Mouse (Mus musculus) kidney, adult 8-10 months (tissue): ENCODE data around the gene Surf2.
A peak's percentile ranks its signal among the peaks of the same experiment; 100 is the strongest.

Experiments used
- DNase-seq, 2 experiments: peaks; one replicate each; pipeline ENCODE4 v3.0.0; 2022

The Surf2 gene

GRCm38 (mm10) chr2:26914148-26914941, 1.8 kb upstream of the Surf2 start:
- DNase-seq, result no peak

- no peak for DNase-seq
These were observed 571 bp downstream of the Surf2 start for GRCm38 (mm10) chr2:26916738-26917137.

- DNase-seq, result no peak
These were observed 3.5 kb downstream of the Surf2 start for GRCm38 (mm10) chr2:26919684-26920083.

- DNase-seq, result peak; percentile 71 to 81
These were observed 4.2 kb downstream of the Surf2 start for GRCm38 (mm10) chr2:26920190-26920855.

GRCm38 (mm10) chr2:26921784-26922183, 5.6 kb downstream of the Surf2 start:
- peak; percentile 45 to 48 for DNase-seq

GRCm38 (mm10) chr2:26927745-26928476, 11.7 kb downstream of the Surf2 start:
- DNase-seq, result peak in 1 of 2 experiments; percentile 44

- DNase-seq, result peak; percentile 72 to 74
These were observed 14.2 kb downstream of the Surf2 start for GRCm38 (mm10) chr2:26930390-26930789.

- DNase-seq, result peak in 1 of 2 experiments; percentile 62
These were observed 16.5 kb downstream of the Surf2 start for GRCm38 (mm10) chr2:26932473-26933303.

- DNase-seq, result peak; percentile 96 to 98
These were observed 17.3 kb downstream of the Surf2 start, which contains the start of the genes Surf4 and Stkld1 for GRCm38 (mm10) chr2:26933304-26934055. Gene Surf4 (minus strand): TSS chr2:26933928. Gene Stkld1 (plus strand): TSS chr2:26934047.

- no peak for DNase-seq
These were observed 19.1 kb downstream of the Surf2 start for GRCm38 (mm10) chr2:26935286-26935685.

- DNase-seq, result no peak
These were observed 20.3 kb downstream of the Surf2 start for GRCm38 (mm10) chr2:26936425-26936824.

GRCm38 (mm10) chr2:26941539-26941938, 25.4 kb downstream of the Surf2 start:
- peak in 1 of 2 experiments; percentile 21 for DNase-seq

- no peak for DNase-seq
These were observed 27.1 kb downstream of the Surf2 start for GRCm38 (mm10) chr2:26943253-26943652.

- DNase-seq, result no peak
These were observed 34.2 kb downstream of the Surf2 start for GRCm38 (mm10) chr2:26950411-26950810.

- DNase-seq, result no peak
These were observed 35.3 kb downstream of the Surf2 start for GRCm38 (mm10) chr2:26951346-26951905.

GRCm38 (mm10) chr2:26952193-26952592, 36.0 kb downstream of the Surf2 start:
- no peak for DNase-seq

GRCm38 (mm10) chr2:26952866-26953265, 36.7 kb downstream of the Surf2 start:
- DNase-seq, result no peak

GRCm38 (mm10) chr2:26954735-26955395, 38.7 kb downstream of the Surf2 start:
- DNase-seq, result no peak

GRCm38 (mm10) chr2:26956811-26957487, 40.8 kb downstream of the Surf2 start:
- DNase-seq, result no peak

- peak in 1 of 2 experiments; percentile 37 for DNase-seq
These were observed 41.3 kb downstream of the Surf2 start for GRCm38 (mm10) chr2:26957488-26957859.
